Mouse (Mus musculus): ENCODE results near the gene Fam102a.

DNA sequence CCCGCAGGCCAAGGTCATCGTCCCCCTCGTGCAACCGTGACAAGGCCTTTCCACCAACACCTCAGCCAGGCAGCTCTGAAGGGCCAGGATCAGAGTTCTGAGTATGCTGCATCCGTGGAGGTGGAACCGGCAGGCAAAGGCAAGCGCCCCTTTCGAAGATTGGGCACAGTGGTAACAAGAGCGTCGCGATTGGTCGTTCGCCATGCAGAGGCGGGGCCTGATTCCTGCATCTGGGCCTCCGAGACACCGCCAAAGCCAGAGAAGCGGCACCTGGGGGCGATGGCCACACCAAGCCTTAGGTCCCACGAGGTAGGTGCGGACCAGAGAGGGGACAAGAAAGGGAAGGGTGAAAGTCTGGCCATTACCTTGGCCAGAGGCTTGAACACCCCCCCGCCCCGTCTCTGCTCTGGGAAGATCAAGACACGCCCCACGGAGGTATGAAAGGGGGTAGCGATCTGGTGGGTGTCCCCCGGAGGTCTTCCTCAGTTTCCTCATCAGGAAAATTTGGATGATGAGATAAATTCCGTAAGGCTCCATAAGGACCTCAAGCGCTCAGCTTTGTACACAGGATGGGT is 40.5 kb downstream of the Fam102a start, which contains the start of gene 9430097D07Rik:
- TF ChIP-seq CTCF (IDR thresholded peaks at IDR 0.05; ENCODE audit: low read depth): no peak
- no peak for TF ChIP-seq EP300 (IDR thresholded peaks at IDR 0.05; ENCODE audit: low read depth)

All from liver, embryonic 14.5 days (tissue).